Mouse (Mus musculus) liver, embryonic 14.5 days (tissue): ENCODE data around the gene Lrrc32.

Experiments
- CTCF ChIP-seq: IDR thresholded peaks from 2 replicates; pipeline ENCODE4 v1.5.1; 2016; ENCODE audit warnings: antibody characterized with exemption, low read depth, control low read depth
- EP300 ChIP-seq: IDR thresholded peaks from 2 replicates; pipeline ENCODE4 v1.6.1; 2016; ENCODE audit warnings: antibody characterized with exemption, low read depth

- TF ChIP-seq CTCF, result no peak
- TF ChIP-seq EP300, result no peak
Observed at GRCm38 (mm10) chr7:98449696-98450095, 39.4 kb upstream of the Lrrc32 start.
